Mouse (Mus musculus): ENCODE data around the gene Gm20219. TPM values are rescaled to one million over a fixed set of nuclear protein-coding genes. Genes with fewer than 3 reads are reported as not detected.
"Not testable (repeated sequence)": the region's sequence is repeated elsewhere in the genome, so short reads cannot be mapped to it uniquely, and the experiment has no call there.

Gene Gm20219
- total RNA-seq, 1 experiment from 2014 or later = 0.70 TPM

- no peak for DNase-seq
Observed at GRCm38 (mm10) chr17:56512310-56512709, 41.9 kb downstream of the Gm20219 start, which contains the start of gene Znrf4. Gene Znrf4 (minus strand): TSS chr17:56512431.

GRCm38 (mm10) chr17:56511707-56512090 is 42.5 kb downstream of the Gm20219 start:
- no peak for DNase-seq

- no peak for DNase-seq
Observed at GRCm38 (mm10) chr17:56510970-56511706, 43.0 kb downstream of the Gm20219 start.

- peak; percentile 44 for DNase-seq
Observed at GRCm38 (mm10) chr17:56510473-56510969, 43.7 kb downstream of the Gm20219 start.

GRCm38 (mm10) chr17:56509707-56510472 is 44.3 kb downstream of the Gm20219 start:
- DNase-seq = no peak

- DNase-seq = no peak
Observed at GRCm38 (mm10) chr17:56509021-56509640, 45.1 kb downstream of the Gm20219 start.

GRCm38 (mm10) chr17:56507161-56508068 is 46.8 kb downstream of the Gm20219 start:
- DNase-seq = peak; percentile 96

GRCm38 (mm10) chr17:56506417-56507065 is 47.6 kb downstream of the Gm20219 start:
- no peak for DNase-seq

- no peak for DNase-seq
Observed at GRCm38 (mm10) chr17:56505401-56505800, 48.8 kb downstream of the Gm20219 start.

- DNase-seq = peak; percentile 68
Observed at GRCm38 (mm10) chr17:56502526-56502925, 51.7 kb downstream of the Gm20219 start.

GRCm38 (mm10) chr17:56501635-56502400 is 52.4 kb downstream of the Gm20219 start:
- DNase-seq = not testable (repeated sequence)

Other genes with a start within 250 kb of the Gm20219 start
- 40.1 and 46.2 TPM in 2 replicates for gene Kdm4b, start 228.3 kb downstream of the Gm20219 start, total RNA-seq (2021)
- 97.0 and 102 TPM in 2 replicates for gene Ptprs, start 77.9 kb downstream of the Gm20219 start, total RNA-seq (2021)
- not detected in 2 replicates for gene Znrf4, start 42.0 kb downstream of the Gm20219 start, total RNA-seq (2021)
- 112 and 141 TPM in 2 replicates for gene Safb2, start 30.2 kb upstream of the Gm20219 start, total RNA-seq (2021)
- 104 and 121 TPM in 2 replicates for gene Safb, start 30.4 kb upstream of the Gm20219 start, total RNA-seq (2021)
- 450 and 452 TPM in 2 replicates for gene 2410015M20Rik, start 55.4 kb upstream of the Gm20219 start, total RNA-seq (2021)
- 845 and 964 TPM in 2 replicates for gene Rpl36, start 59.0 kb upstream of the Gm20219 start, total RNA-seq (2021)
- 332 and 338 TPM in 2 replicates for gene Lonp1, start 72.5 kb upstream of the Gm20219 start, total RNA-seq (2021)
- gene Catsperd, start 73.8 kb upstream of the Gm20219 start, total RNA-seq (2021) = 1.8 and 2.0 TPM in 2 replicates
- gene Ranbp3, start 118.9 kb upstream of the Gm20219 start, total RNA-seq (2021) = 59.4 and 63.8 TPM in 2 replicates
- gene Ndufa11, start 163.4 kb upstream of the Gm20219 start, total RNA-seq (2021) = 382 and 386 TPM in 2 replicates
- 22.3 and 23.9 TPM in 2 replicates for gene Vmac, start 163.6 kb upstream of the Gm20219 start, total RNA-seq (2021)
- 4.5 and 4.8 TPM in 2 replicates for gene Nrtn, start 203.1 kb upstream of the Gm20219 start, total RNA-seq (2021)
- 29.1 and 37.2 TPM in 2 replicates for gene Dus3l, start 210.4 kb upstream of the Gm20219 start, total RNA-seq (2021)
- gene Prr22, start 215.9 kb upstream of the Gm20219 start, total RNA-seq (2021) = 0.30 and 1.0 TPM in 2 replicates